Mouse (Mus musculus) kidney, postnatal 0 days (tissue): ENCODE measurements at regions not wholly inside any gene's neighbourhood (a gene's known extent, or its start where the extent isn't known, plus 50 kb on each side); places are given as distances from the start of the nearest gene placed in this dataset.

Experiments used
- ATAC-seq: fragments of 200-750 bp; cut with Nextera tagmentation; replicated peaks from 2 replicates; pipeline ENCODE4 v1.8.0; 2017; ENCODE audit warnings: low read depth, moderate number of reproducible peaks, moderate TSS enrichment, moderate library complexity; ENCODE audit not compliant: low FRiP score
- DNase-seq: peaks from one replicate; pipeline ENCODE4 v3.0.0-alpha.2; 2016; ENCODE audit warnings: low spot score
- H3K27ac ChIP-seq: fragments of 300-500 bp; sonication (generic); 2 replicates; pipeline ENCODE4 v1.5.1; 2014; ENCODE audit warnings: mild to moderate bottlenecking
- H3K27me3 ChIP-seq: fragments of 300-500 bp; sonication (generic); 2 replicates; pipeline ENCODE4 v1.6.1; 2014; ENCODE audit warnings: low read length, mixed read lengths; ENCODE audit not compliant: insufficient read depth
- H3K36me3 ChIP-seq: fragments of 300-500 bp; sonication (generic); 2 replicates; pipeline ENCODE4 v1.6.1; 2014; ENCODE audit warnings: low read length, mixed read lengths; ENCODE audit not compliant: insufficient read depth
- H3K4me1 ChIP-seq: fragments of 300-500 bp; sonication (generic); replicated peaks from 2 replicates; pipeline ENCODE4 v1.6.1; 2014; ENCODE audit warnings: antibody characterized with exemption, low read length, mixed read lengths; ENCODE audit not compliant: insufficient read depth
- H3K4me2 ChIP-seq: fragments of 300-500 bp; sonication (generic); 2 replicates; pipeline ENCODE4 v1.6.1; 2014; ENCODE audit warnings: mild to moderate bottlenecking, low read length, moderate library complexity, mixed read lengths
- H3K4me3 ChIP-seq: fragments of 300-500 bp; sonication (generic); replicated peaks from 2 replicates; pipeline ENCODE4 v1.5.1; 2014; ENCODE audit warnings: low read depth, low read length
- H3K9ac ChIP-seq: fragments of 300-500 bp; sonication (generic); 2 replicates; pipeline ENCODE4 v1.6.1; 2014; ENCODE audit warnings: low read depth, low read length
- H3K9me3 ChIP-seq: fragments of 300-500 bp; sonication (generic); replicated peaks from 2 replicates; pipeline ENCODE4 v1.6.1; 2016; ENCODE audit warnings: low read length, inconsistent platforms, mixed read lengths
- CTCF ChIP-seq: IDR thresholded peaks from 2 replicates; pipeline ENCODE4 v1.5.1; 2016; ENCODE audit warnings: antibody characterized with exemption, low read depth, mild to moderate bottlenecking, moderate library complexity
- WGBS: fragments of 180-500 bp; shearing (Covaris S2); extraction: QIAGEN DNeasy Blood & Tissue Kit; methylation state at CpG from one replicate; pipeline ENCODE4 v1.1.7; 2014; 5-methylcytosine and 5-hydroxymethylcytosine counted together

DNA sequence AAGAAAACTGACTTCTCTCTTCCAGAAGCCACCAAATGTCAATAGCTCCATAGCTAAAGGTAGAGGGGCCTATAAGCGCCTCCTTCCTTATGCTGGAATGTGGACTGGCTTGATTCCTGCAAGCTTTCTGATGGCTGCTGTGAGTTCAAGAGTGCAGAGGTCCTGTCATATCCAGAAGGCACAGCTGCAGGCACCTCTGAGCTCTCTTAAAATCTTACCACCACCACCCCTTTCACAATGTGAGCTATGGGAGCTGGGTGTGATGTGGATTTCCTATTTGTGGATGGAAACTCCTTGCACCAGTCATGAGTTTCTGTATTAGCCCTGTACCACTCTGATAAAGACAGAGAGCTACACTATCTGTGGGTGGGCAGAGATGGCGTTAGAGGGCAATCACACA lies 161.2 kb upstream of the Sox2 start:
- WGBS = 89% methylated on average over 2 of the region's 2 CpGs
- no peak for ATAC-seq
- Histone ChIP-seq H3K27ac (no peak overlapping the region), H3K4me1 (no peaks in the 10 kb centered on the region; the same call in 1 of the 2 replicates), H3K4me2 (no peak overlapping the region), H3K27me3 (no peaks in the 10 kb centered on the region), H3K9me3 (no peaks in the 10 kb centered on the region), H3K36me3 (no peaks in the 10 kb centered on the region), H3K4me3 (no peak overlapping the region), H3K9ac (no peak overlapping the region)
- no peak for DNase-seq
- no peak for TF ChIP-seq CTCF

DNA sequence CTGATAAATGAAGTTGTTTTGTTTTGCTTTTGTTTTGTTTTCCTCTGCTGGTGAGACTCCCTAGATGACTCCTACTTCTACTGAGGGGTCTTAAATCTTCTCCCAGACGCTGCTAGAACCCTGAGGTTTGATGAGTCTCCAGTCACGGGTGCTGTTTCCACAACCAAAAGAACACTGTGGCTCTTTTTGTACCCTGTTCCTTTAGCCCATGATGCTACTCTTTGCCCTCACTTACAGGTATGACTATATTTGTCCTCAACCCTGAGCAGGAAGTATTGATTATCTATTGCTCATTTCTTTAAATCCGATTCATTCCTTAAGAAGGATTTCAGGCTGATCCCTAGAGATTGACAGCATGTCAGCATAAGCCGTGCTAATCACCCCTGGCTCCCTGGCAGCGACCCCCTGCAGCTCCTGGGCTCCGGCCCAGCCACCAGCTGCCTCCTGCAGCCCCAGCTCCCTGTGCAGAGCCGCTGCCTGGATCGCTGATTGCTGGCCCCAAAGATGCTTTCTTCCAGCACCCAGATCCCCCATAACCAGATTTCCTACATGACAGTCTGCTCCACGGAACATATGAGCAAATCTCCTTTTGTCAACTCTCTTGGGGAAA lies 163.7 kb upstream of the Sox2 start:
- H3K9me3 ChIP-seq = no peaks in the 10 kb centered on the region
- no peaks in the 10 kb centered on the region; the same call in 1 of the 2 replicates for H3K4me1 ChIP-seq
- H3K4me2 ChIP-seq = no peak overlapping the region
- DNase-seq (no peak), ATAC-seq (no peak)
- TF ChIP-seq CTCF = no peak
- H3K9ac ChIP-seq = no peak overlapping the region
- no peak overlapping the region for H3K4me3 ChIP-seq
- H3K27ac ChIP-seq = no peak overlapping the region
- H3K36me3 ChIP-seq = no peaks in the 10 kb centered on the region
- no peaks in the 10 kb centered on the region for H3K27me3 ChIP-seq
- WGBS = 14% methylated on average over 9 of the region's 9 CpGs

DNA sequence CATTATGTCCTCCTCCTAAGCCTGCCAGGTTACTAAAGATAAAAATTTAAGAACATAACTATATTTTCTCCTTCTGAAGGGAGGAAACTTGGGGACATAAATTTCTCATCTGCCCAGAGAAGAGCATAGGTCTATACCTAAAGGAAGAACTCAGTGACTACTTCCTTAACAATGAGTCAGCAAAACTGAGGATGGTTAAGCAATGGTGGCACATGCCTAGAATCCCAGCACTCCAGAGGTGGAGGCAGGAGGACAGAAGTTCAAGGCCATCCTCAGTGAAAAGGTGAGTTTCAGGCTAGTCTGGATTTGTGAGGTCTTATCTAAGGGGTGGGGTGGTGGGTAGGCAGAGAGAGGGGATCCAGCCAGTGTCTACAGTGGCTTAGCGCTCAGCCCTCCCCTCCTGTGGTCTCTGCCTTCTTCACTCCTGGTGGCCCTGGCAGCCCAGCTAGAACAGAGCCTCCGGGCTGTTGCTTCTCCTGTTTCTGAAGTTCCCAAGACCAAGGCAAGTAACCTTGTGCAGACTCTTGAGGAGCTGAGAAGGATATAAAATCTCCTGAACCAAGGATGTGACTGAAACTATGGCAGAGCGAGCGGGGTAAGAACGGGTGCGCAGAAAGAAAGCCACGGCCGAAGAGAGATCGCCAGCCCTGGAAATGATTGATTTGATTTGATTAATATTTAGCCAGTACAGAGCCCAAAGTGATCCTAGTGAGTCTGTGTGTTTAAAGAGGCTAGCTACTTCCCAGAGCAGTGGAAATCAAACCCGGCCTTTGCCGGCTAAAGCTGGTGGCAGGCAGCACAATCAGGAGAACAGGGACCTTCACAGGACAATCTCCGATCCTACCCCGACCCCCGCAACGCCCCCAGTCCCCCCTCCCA lies 164.6 kb upstream of the Sox2 start:
- Histone ChIP-seq H3K4me3 (no peak overlapping the region), H3K9ac (no peak overlapping the region), H3K27me3 (no peaks in the 10 kb centered on the region), H3K27ac (0 out of 2 replicates have a peak overlapping the region, but pooled peaks have one; percentile 22), H3K4me2 (peak overlapping the region; percentile 18), H3K4me1 (no peaks in the 10 kb centered on the region; the same call in 1 of the 2 replicates), H3K9me3 (no peaks in the 10 kb centered on the region), H3K36me3 (no peaks in the 10 kb centered on the region)
- ATAC-seq = peak; percentile 80
- DNase-seq = peak; percentile 14
- whole genome bisulfite sequencing = 34% methylated on average over 15 of the region's 15 CpGs
- no peak for TF ChIP-seq CTCF

DNA sequence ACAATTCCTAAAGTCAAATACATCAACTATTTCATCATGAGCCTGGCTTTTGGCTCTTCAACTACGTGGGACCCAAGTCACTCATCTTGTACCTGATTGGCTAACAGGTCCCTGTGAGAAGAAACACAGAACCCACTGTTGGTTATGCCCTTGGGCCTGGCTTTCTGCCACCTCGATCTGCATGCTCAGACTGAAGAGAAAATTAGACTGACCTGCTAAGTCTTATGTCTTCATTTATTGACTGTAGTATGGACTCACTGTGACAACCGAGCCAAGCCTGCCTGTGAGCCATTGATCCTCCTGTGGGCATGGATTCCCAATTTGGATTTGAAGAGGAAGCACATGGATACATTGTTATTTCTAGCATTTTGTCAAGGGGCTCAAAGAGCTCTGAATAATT lies 166.3 kb upstream of the Sox2 start:
- Histone ChIP-seq H3K27ac (no peak overlapping the region), H3K36me3 (no peaks in the 10 kb centered on the region), H3K4me1 (no peaks in the 10 kb centered on the region; the same call in 1 of the 2 replicates), H3K9me3 (no peaks in the 10 kb centered on the region), H3K9ac (no peak overlapping the region), H3K27me3 (no peaks in the 10 kb centered on the region), H3K4me3 (no peak overlapping the region), H3K4me2 (no peak overlapping the region)
- DNase-seq = no peak
- no peak for TF ChIP-seq CTCF
- ATAC-seq = no peak
- 74% methylated on average over 3 of the region's 3 CpGs for WGBS

DNA sequence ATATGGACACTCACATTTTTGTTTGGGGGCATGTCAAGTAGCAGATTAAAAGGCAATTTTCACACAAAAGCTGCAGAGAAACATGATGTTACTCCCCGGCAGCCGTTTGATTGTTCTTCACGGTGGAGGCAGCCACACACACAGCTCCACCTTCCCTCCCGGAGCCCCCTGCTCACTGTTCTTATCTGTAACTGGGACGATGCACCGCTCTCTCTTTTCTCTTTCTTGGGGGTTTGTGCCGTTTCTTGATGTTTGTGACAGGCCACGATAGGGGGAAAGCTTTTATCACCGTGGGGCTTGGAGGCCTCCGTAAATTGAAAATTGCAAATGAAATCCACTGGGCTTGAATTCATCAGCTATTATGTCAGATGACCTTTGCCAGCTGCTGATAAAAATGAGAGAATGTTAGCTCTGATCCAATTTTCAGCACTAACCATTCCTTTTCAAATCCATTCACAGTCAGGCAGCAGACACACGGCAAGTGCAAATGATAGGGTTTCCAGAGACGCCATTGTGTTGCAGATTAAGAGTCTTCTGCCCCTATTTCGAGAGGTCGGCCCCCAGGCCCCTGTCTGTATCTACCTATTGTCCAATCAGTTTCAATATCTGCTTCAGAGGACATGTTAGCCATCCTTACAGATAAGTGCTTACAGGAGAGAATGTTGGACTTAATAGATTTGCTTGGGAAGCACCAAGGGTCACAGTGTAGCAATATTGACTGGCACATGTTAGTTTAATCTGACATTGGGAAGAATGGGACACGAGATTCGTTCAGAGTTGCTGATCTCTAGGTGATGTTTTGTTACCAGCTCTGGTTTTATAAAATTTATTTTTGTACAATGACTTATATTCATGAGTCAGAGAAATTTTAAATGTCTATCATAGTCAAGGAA lies 168.1 kb upstream of the Sox2 start:
- 72% methylated on average over 16 of the region's 16 CpGs for WGBS
- H3K27me3 ChIP-seq = no peaks in the 10 kb centered on the region
- no peak overlapping the region for H3K9ac ChIP-seq
- no peaks in the 10 kb centered on the region for H3K36me3 ChIP-seq
- H3K27ac ChIP-seq = no peak overlapping the region
- no peaks in the 10 kb centered on the region; the same call in 1 of the 2 replicates for H3K4me1 ChIP-seq
- ATAC-seq (no peak), DNase-seq (no peak)
- TF ChIP-seq CTCF = no peak
- no peak overlapping the region for H3K4me2 ChIP-seq
- H3K4me3 ChIP-seq = no peak overlapping the region
- no peaks in the 10 kb centered on the region for H3K9me3 ChIP-seq

DNA sequence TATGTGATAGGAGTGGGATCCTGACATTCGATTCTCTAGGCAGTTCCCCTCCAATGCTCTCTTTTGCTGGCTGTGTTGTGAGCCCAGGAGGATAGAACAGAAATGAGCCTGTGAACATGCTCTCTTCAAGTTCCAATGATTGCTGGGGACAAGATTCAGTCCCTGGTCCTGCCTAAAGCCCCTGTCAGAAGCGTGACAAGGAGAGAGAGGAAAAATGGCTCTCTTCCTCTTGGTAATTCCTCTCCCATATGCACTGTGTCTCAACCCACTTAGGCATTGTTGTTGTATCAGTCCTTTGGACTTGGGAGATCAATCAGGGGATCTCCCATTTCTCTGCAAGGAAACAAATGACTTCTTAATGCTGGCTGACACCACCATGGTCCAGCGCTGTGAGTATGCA lies 168.9 kb upstream of the Sox2 start:
- TF ChIP-seq CTCF = no peak
- no peak for ATAC-seq
- Histone ChIP-seq H3K4me3 (no peak overlapping the region), H3K9me3 (no peaks in the 10 kb centered on the region), H3K4me1 (no peaks in the 10 kb centered on the region), H3K4me2 (no peak overlapping the region), H3K27ac (no peak overlapping the region), H3K9ac (no peak overlapping the region), H3K27me3 (no peaks in the 10 kb centered on the region), H3K36me3 (no peaks in the 10 kb centered on the region)
- 54% methylated on average over 3 of the region's 3 CpGs for WGBS
- DNase-seq = no peak
